Mouse (Mus musculus) intestine, postnatal 0 days (tissue): ENCODE data around the gene Gbx1. TPM values are rescaled to one million over a fixed set of nuclear protein-coding genes. Genes with fewer than 3 reads are reported as not detected.
A peak's percentile ranks its signal among the peaks of the same experiment; 100 is the strongest.
"Not testable (repeated sequence)": the region's sequence is repeated elsewhere in the genome, so short reads cannot be mapped to it uniquely, and the experiment has no call there.

Experiments
- ATAC-seq: fragments of 200-750 bp; cut with Nextera tagmentation; 2 replicates; pipeline ENCODE4 v1.8.0; 2017; ENCODE audit warnings: mild to moderate bottlenecking, moderate TSS enrichment, moderate library complexity
- H3K27ac ChIP-seq: fragments of 300-500 bp; sonication (generic); 2 replicates; pipeline ENCODE4 v1.5.1; 2014; ENCODE audit warnings: mild to moderate bottlenecking, low read depth, low read length, moderate library complexity
- H3K27me3 ChIP-seq: fragments of 300-500 bp; sonication (generic); replicated peaks from 2 replicates; pipeline ENCODE4 v1.6.1; 2014; ENCODE audit warnings: low read length, mixed read lengths; ENCODE audit not compliant: control insufficient read depth, insufficient read depth
- H3K36me3 ChIP-seq: fragments of 300-500 bp; sonication (generic); 2 replicates; pipeline ENCODE4 v1.6.1; 2014; ENCODE audit warnings: mild to moderate bottlenecking, moderate library complexity; ENCODE audit not compliant: control insufficient read depth, insufficient read depth
- H3K4me1 ChIP-seq: fragments of 300-500 bp; sonication (generic); replicated peaks from 2 replicates; pipeline ENCODE4 v1.6.1; 2014; ENCODE audit warnings: antibody characterized with exemption, low read length, mixed read lengths; ENCODE audit not compliant: control insufficient read depth, insufficient read depth
- H3K4me2 ChIP-seq: fragments of 300-500 bp; sonication (generic); replicated peaks from 2 replicates; pipeline ENCODE4 v1.6.1; 2014; ENCODE audit warnings: low read depth, mild to moderate bottlenecking, moderate library complexity
- H3K4me3 ChIP-seq: fragments of 300-500 bp; sonication (generic); 2 replicates; pipeline ENCODE4 v1.5.1; 2014; ENCODE audit warnings: low read depth, low read length
- H3K9ac ChIP-seq: fragments of 300-500 bp; sonication (generic); 2 replicates; pipeline ENCODE4 v1.6.1; 2014; ENCODE audit warnings: mild to moderate bottlenecking, low read depth, low read length
- H3K9me3 ChIP-seq: fragments of 300-500 bp; sonication (generic); 2 replicates; pipeline ENCODE4 v1.6.1; 2016; ENCODE audit warnings: mixed run types; ENCODE audit not compliant: control insufficient read depth
- CTCF ChIP-seq: sonication (generic); IDR thresholded peaks from 2 replicates; pipeline ENCODE4 v1.5.1; 2016; ENCODE audit warnings: low read depth, mild to moderate bottlenecking, control low read depth, antibody characterized with exemption, moderate library complexity
- WGBS: fragments of 180-500 bp; shearing (Covaris S2); extraction: QIAGEN DNeasy Blood & Tissue Kit; methylation state at CpG from one replicate; pipeline ENCODE4 v1.1.7; 2014; 5-methylcytosine and 5-hydroxymethylcytosine counted together
- polyA plus RNA-seq: library from polyadenylated mRNA; unstranded; fragments of >200 nt; fragmentation: Nextera tagmentation; extraction: Ambion mirVana; gene quantifications from 2 replicates; pipeline ENCODE4 v1.2.1, GENCODE M21; 2015

Gbx1 gene
- not detected in 2 replicates for polyA plus RNA-seq

DNA sequence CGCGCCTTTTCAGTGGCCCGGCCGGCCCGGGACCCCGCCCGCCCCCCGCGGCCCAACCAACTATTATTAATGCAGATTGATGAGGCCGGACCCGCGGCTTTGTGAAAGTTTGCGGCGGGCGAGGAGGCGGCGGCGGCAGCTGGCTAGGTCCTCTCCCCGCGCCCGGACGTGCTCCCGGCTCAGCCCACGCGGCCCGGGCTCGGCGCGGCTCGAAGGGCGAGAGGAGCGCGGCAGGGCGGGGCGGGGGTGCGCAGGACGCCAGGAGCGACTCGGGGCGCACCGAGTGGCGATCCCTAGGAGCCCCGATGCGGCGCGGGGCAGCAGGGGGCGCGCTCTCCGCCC, at the start of gene Gbx1:
Gene Gbx1 (minus strand): TSS at position 314 of the 342 bp plus-strand sequence.
- Histone ChIP-seq H3K9me3 (no peaks in the 10 kb centered on the region), H3K4me2 (peak within 1 kb of the TSS; percentile 73), H3K36me3 (no peaks in the 10 kb centered on the region), H3K27ac (no peak within 1 kb of the TSS), H3K9ac (no peak within 1 kb of the TSS), H3K4me3 (peak within 1 kb of the TSS; percentile 37), H3K27me3 (peaks cover 80% of the 10 kb centered on the region), H3K4me1 (peaks cover 4% of the 10 kb centered on the region; the same call in 1 of the 2 replicates)
- WGBS = under 1% methylated on average over 45 of the region's 49 CpGs
- ATAC-seq = no peak
- peak; percentile 22; the same call in 1 of the 2 replicates for TF ChIP-seq CTCF

DNA sequence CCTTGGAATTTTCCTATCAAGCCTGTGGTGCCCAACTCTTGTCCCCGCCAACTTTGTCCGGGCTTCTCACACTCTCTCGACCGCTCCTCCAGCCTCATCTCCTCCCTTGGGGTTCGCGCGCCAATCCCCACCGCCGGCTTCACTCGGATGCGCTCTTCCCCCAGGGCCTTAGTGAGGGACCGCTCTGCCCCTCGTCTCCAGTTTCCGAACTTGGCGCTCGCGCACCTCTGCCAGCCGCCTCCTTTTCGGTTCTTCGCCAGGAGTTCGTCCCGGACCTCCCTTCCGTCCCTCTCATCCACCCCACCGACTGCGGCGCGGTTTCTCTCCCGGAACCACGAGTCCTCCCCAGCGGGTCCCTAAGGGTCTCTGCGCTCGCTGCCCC, 49.8 kb upstream of the Gbx1 start:
- Histone ChIP-seq H3K9ac (peak overlapping the region; percentile 76), H3K4me1 (0 out of 2 replicates have a peak, but pooled peaks cover 4% of the 10 kb centered on the region), H3K36me3 (peaks cover 34% of the 10 kb centered on the region), H3K27me3 (no peaks in the 10 kb centered on the region), H3K9me3 (no peaks in the 10 kb centered on the region), H3K27ac (peak overlapping the region; percentile 65), H3K4me2 (peak overlapping the region; percentile 92), H3K4me3 (peak overlapping the region; percentile 73)
- TF ChIP-seq CTCF = no peak
- WGBS = 0% methylated on average over 32 of the region's 32 CpGs
- peak; percentile 20 for ATAC-seq

DNA sequence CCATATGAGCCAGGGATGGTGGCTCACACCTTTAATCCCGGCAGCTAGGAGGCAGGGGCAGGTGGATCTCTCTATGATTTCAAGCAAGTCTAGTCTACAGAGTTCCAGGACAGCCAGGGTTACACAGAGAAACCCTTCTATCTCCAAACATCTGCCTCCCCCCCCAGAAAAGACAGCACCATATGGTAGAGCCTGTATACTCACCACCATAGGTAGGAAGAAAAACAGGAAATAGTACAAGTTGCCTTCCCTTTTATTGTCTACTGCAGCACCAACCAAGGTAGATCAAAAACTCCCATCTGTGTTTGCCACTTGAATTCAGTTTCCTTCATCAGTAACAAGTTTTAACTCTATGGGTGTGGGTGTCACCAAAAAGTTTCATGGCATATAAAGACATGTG, 48.9 kb upstream of the Gbx1 start:
- H3K4me2 ChIP-seq = 0 out of 2 replicates have a peak overlapping the region, but pooled peaks have one; percentile 92
- peak overlapping the region; percentile 76; the same call in 1 of the 2 replicates for H3K9ac ChIP-seq
- H3K4me3 ChIP-seq = no peak overlapping the region
- H3K4me1 ChIP-seq = 0 out of 2 replicates have a peak, but pooled peaks cover 4% of the 10 kb centered on the region
- no peaks in the 10 kb centered on the region for H3K9me3 ChIP-seq
- WGBS = 82% methylated on average over 1 of the region's 1 CpGs
- H3K27me3 ChIP-seq = no peaks in the 10 kb centered on the region
- TF ChIP-seq CTCF = no peak
- H3K36me3 ChIP-seq = peaks cover 42% of the 10 kb centered on the region
- no peak overlapping the region for H3K27ac ChIP-seq
- ATAC-seq = no peak

DNA sequence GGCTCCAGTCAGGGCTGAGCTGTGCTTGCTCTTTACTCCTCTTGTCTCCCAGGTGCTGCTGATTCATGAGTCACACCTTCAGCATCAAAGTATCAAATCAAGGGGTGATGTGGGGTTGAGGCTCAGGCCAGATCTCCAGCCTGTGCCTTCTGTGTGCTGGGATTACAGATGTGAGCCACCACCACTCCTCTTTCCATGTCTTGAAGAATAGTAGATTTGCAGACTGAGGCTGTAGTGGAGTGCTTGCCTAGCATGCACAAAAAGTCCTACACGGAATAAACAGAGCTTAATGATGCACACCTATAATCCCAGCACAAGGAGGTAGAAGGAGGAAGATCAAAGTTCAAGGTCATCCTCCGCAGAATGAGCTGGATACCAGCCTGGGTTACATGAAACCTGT, 29.7 kb upstream of the Gbx1 start, which contains the start of gene 4931409K22Rik:
Gene 4931409K22Rik (minus strand): TSS at position 101 of the 400 bp plus-strand sequence.
- Histone ChIP-seq H3K27me3 (no peaks in the 10 kb centered on the region), H3K4me3 (no peak within 1 kb of the TSS), H3K36me3 (no peaks in the 10 kb centered on the region), H3K9ac (no peak within 1 kb of the TSS), H3K4me1 (no peaks in the 10 kb centered on the region), H3K27ac (no peak within 1 kb of the TSS), H3K4me2 (no peak within 1 kb of the TSS), H3K9me3 (no peaks in the 10 kb centered on the region)
- no peak for TF ChIP-seq CTCF
- no peak for ATAC-seq
- WGBS = 69% methylated on average over 2 of the region's 2 CpGs

DNA sequence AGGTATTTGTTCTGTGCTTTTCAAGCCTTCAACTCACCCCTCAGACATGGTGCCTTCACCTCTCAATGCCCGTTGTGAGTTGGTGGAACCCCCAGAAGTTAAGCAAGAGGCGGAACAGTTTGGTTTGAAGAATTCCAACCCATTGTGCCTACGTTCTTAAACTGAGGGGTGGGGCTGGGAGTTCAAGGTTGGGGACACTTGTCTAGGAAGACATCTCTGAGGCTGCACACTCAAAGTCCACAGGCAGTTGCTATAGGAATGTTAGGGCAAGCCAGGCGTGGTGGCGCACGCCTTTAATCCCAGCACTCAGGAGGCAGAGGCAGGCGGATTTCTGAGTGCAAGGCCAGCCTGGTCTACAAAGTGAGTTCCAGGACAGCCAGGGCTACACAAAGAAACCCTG, 28.3 kb upstream of the Gbx1 start:
- not testable (repeated sequence) for H3K36me3 ChIP-seq, H3K27ac ChIP-seq, H3K4me3 ChIP-seq, H3K4me1 ChIP-seq, H3K9ac ChIP-seq, H3K4me2 ChIP-seq, H3K9me3 ChIP-seq, ATAC-seq, H3K27me3 ChIP-seq
- WGBS = 94% methylated on average over 7 of the region's 7 CpGs

DNA sequence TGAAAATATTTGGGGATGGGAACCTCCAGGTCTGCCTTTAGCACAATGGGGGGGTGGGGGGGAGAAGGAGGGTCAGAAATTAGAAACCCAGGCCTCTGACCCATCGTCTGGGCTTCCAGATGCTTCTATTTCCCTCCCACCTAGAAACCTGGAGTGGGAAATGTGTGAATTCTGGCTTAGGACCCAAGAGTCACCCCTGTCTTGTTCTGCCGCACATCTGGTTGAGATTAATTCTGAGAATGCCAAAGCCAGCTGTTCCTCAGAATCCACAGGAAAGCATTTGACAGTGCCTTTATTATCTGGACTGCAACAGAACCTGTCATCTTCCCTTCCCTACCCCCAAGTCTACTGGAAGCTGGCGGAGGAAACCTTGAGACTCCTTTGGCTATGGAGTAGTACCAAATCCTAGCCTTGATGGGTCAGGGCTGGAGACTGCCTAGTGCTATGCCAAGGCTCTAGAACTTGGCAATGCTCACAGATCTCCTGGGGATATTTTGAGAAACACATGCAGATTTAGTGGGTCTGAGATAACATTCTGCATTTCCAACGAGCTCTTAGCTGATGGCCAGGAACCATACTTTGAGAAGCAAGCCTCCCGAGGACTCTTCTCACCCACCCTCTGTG, 26.7 kb upstream of the Gbx1 start:
- Histone ChIP-seq H3K27ac (no peak overlapping the region), H3K27me3 (0 out of 2 replicates have a peak, but pooled peaks cover 4% of the 10 kb centered on the region), H3K9ac (no peak overlapping the region), H3K4me1 (no peaks in the 10 kb centered on the region), H3K4me2 (no peak overlapping the region), H3K4me3 (no peak overlapping the region), H3K9me3 (no peaks in the 10 kb centered on the region), H3K36me3 (no peaks in the 10 kb centered on the region)
- no peak for ATAC-seq
- no peak for TF ChIP-seq CTCF
- WGBS = 74% methylated on average over 5 of the region's 5 CpGs
